Mouse (Mus musculus): ENCODE measurements around the gene Zfand3.

GRCm38 (mm10) chr17:30053463-30053862 is 48.9 kb downstream of the Zfand3 start:
- no peak for TF ChIP-seq USF1 (IDR thresholded peaks at IDR 0.05; ENCODE audit: low read depth)
- no peak for TF ChIP-seq MAX (IDR thresholded peaks at IDR 0.05; ENCODE audit: low read depth)
- no peak for TF ChIP-seq POLR2A (IDR thresholded peaks at IDR 0.05; ENCODE audit: insufficient read length, low read depth)
- TF ChIP-seq REST (IDR thresholded peaks at IDR 0.05; ENCODE audit: insufficient read depth, insufficient read length) = no peak
